Mouse (Mus musculus): ENCODE measurements around the gene Lmcd1. TPM values are rescaled to one million over a fixed set of nuclear protein-coding genes. Genes with fewer than 3 reads are reported as not detected.
"Not testable (repeated sequence)": the region's sequence is repeated elsewhere in the genome, so short reads cannot be mapped to it uniquely, and the experiment has no call there.

Lmcd1 gene
- 1.9 and 2.4 TPM in 2 replicates for polyA plus RNA-seq (2012; rRNA removed)

- WGBS, result 2% methylated on average over 21 of the region's 21 CpGs
- TF ChIP-seq CTCF (IDR thresholded peaks at IDR 0.05; ENCODE audit: borderline replicate concordance, control insufficient read depth, extremely low read depth, insufficient read depth, low read length, poor library complexity) (no peak), POLR2A (IDR thresholded peaks at IDR 0.05; ENCODE audit: control insufficient read depth, extremely low read depth, insufficient read depth, low read length, poor library complexity) (no peak)
- DNase-seq, result peak; percentile 4
These were observed at the start of gene Lmcd1 for GRCm38 (mm10) chr6:112273501-112274205. Gene Lmcd1, plus strand, starts transcription at chr6:112273758.

GRCm38 (mm10) chr6:112223877-112224632 lies 49.5 kb upstream of the Lmcd1 start:
- TF ChIP-seq POLR2A (IDR thresholded peaks at IDR 0.05; ENCODE audit: control insufficient read depth, extremely low read depth, insufficient read depth, low read length, poor library complexity), result no peak
- TF ChIP-seq CTCF (IDR thresholded peaks at IDR 0.05; ENCODE audit: borderline replicate concordance, control insufficient read depth, extremely low read depth, insufficient read depth, low read length, poor library complexity), result no peak
- DNase-seq, result no peak

More at GRCm38 (mm10) chr6:112273501-112274205, at the start of gene Lmcd1:
- Histone ChIP-seq H3K4me1 (replicated peaks; ENCODE audit: control insufficient read depth, insufficient read depth, low read length) (no peaks in the 10 kb centered on the region), H3K4me3 (ENCODE audit: control insufficient read depth, insufficient read depth, low read length) (no peak within 1 kb of the TSS), H3K36me3 (ENCODE audit: control insufficient read depth, insufficient read depth, low read length) (no peaks in the 10 kb centered on the region), H3K27ac (ENCODE audit: control insufficient read depth, insufficient read depth, low read length) (no peak within 1 kb of the TSS), H3K27me3 (ENCODE audit: control insufficient read depth, insufficient read depth, low read length) (no peaks in the 10 kb centered on the region)

GRCm38 (mm10) chr6:112236775-112237174 lies 36.8 kb upstream of the Lmcd1 start:
- Histone ChIP-seq H3K27ac (ENCODE audit: control insufficient read depth, insufficient read depth, low read length) (no peak overlapping the region), H3K4me1 (replicated peaks; ENCODE audit: control insufficient read depth, insufficient read depth, low read length) (no peaks in the 10 kb centered on the region), H3K4me3 (ENCODE audit: control insufficient read depth, insufficient read depth, low read length) (no peak overlapping the region), H3K27me3 (ENCODE audit: control insufficient read depth, insufficient read depth, low read length) (no peaks in the 10 kb centered on the region), H3K36me3 (ENCODE audit: control insufficient read depth, insufficient read depth, low read length) (no peaks in the 10 kb centered on the region)
- WGBS, result 95% methylated on average over 1 of the region's 1 CpGs
- TF ChIP-seq CTCF (IDR thresholded peaks at IDR 0.05; ENCODE audit: borderline replicate concordance, control insufficient read depth, extremely low read depth, insufficient read depth, low read length, poor library complexity) (no peak), POLR2A (IDR thresholded peaks at IDR 0.05; ENCODE audit: control insufficient read depth, extremely low read depth, insufficient read depth, low read length, poor library complexity) (no peak)
- no peak for DNase-seq

More at GRCm38 (mm10) chr6:112223877-112224632, 49.5 kb upstream of the Lmcd1 start:
- WGBS, result 80% methylated on average over 13 of the region's 13 CpGs
- no peak overlapping the region for H3K27ac ChIP-seq (ENCODE audit: control insufficient read depth, insufficient read depth, low read length)
- H3K4me1 ChIP-seq (replicated peaks; ENCODE audit: control insufficient read depth, insufficient read depth, low read length), result no peaks in the 10 kb centered on the region
- H3K4me3 ChIP-seq (ENCODE audit: control insufficient read depth, insufficient read depth, low read length), result no peak overlapping the region
- no peaks in the 10 kb centered on the region for H3K27me3 ChIP-seq (ENCODE audit: control insufficient read depth, insufficient read depth, low read length)
- no peaks in the 10 kb centered on the region for H3K36me3 ChIP-seq (ENCODE audit: control insufficient read depth, insufficient read depth, low read length)

- TF ChIP-seq POLR2A (IDR thresholded peaks at IDR 0.05; ENCODE audit: control insufficient read depth, extremely low read depth, insufficient read depth, low read length, poor library complexity), result no peak
- no peak for TF ChIP-seq CTCF (IDR thresholded peaks at IDR 0.05; ENCODE audit: borderline replicate concordance, control insufficient read depth, extremely low read depth, insufficient read depth, low read length, poor library complexity)
- no peaks in the 10 kb centered on the region for H3K4me1 ChIP-seq (replicated peaks; ENCODE audit: control insufficient read depth, insufficient read depth, low read length)
- DNase-seq, result no peak
- H3K27ac ChIP-seq (ENCODE audit: control insufficient read depth, insufficient read depth, low read length), result no peak overlapping the region
- H3K27me3 ChIP-seq (ENCODE audit: control insufficient read depth, insufficient read depth, low read length), result no peaks in the 10 kb centered on the region
- H3K36me3 ChIP-seq (ENCODE audit: control insufficient read depth, insufficient read depth, low read length), result no peaks in the 10 kb centered on the region
- WGBS, result 75% methylated on average over 2 of the region's 2 CpGs
- no peak overlapping the region for H3K4me3 ChIP-seq (ENCODE audit: control insufficient read depth, insufficient read depth, low read length)
These were observed 31.3 kb upstream of the Lmcd1 start for GRCm38 (mm10) chr6:112242216-112242615.

- H3K27ac ChIP-seq (ENCODE audit: control insufficient read depth, insufficient read depth, low read length), result no peak overlapping the region
- no peak overlapping the region for H3K4me3 ChIP-seq (ENCODE audit: control insufficient read depth, insufficient read depth, low read length)
- no peak for DNase-seq
- 93% methylated on average over 4 of the region's 4 CpGs for WGBS
- H3K27me3 ChIP-seq (ENCODE audit: control insufficient read depth, insufficient read depth, low read length), result no peaks in the 10 kb centered on the region
- no peaks in the 10 kb centered on the region for H3K36me3 ChIP-seq (ENCODE audit: control insufficient read depth, insufficient read depth, low read length)
- H3K4me1 ChIP-seq (replicated peaks; ENCODE audit: control insufficient read depth, insufficient read depth, low read length), result no peaks in the 10 kb centered on the region
- TF ChIP-seq CTCF (IDR thresholded peaks at IDR 0.05; ENCODE audit: borderline replicate concordance, control insufficient read depth, extremely low read depth, insufficient read depth, low read length, poor library complexity) (no peak), POLR2A (IDR thresholded peaks at IDR 0.05; ENCODE audit: control insufficient read depth, extremely low read depth, insufficient read depth, low read length, poor library complexity) (no peak)
These were observed 27.9 kb upstream of the Lmcd1 start for GRCm38 (mm10) chr6:112245639-112246038.

GRCm38 (mm10) chr6:112246636-112247035 lies 26.9 kb upstream of the Lmcd1 start:
- Histone ChIP-seq H3K4me1 (replicated peaks; ENCODE audit: control insufficient read depth, insufficient read depth, low read length) (no peaks in the 10 kb centered on the region), H3K27me3 (ENCODE audit: control insufficient read depth, insufficient read depth, low read length) (no peaks in the 10 kb centered on the region), H3K27ac (ENCODE audit: control insufficient read depth, insufficient read depth, low read length) (no peak overlapping the region), H3K36me3 (ENCODE audit: control insufficient read depth, insufficient read depth, low read length) (no peaks in the 10 kb centered on the region), H3K4me3 (ENCODE audit: control insufficient read depth, insufficient read depth, low read length) (no peak overlapping the region)
- no peak for DNase-seq
- 85% methylated on average over 1 of the region's 1 CpGs for WGBS
- TF ChIP-seq CTCF (IDR thresholded peaks at IDR 0.05; ENCODE audit: borderline replicate concordance, control insufficient read depth, extremely low read depth, insufficient read depth, low read length, poor library complexity) (no peak), POLR2A (IDR thresholded peaks at IDR 0.05; ENCODE audit: control insufficient read depth, extremely low read depth, insufficient read depth, low read length, poor library complexity) (no peak)

GRCm38 (mm10) chr6:112253943-112254342 lies 19.6 kb upstream of the Lmcd1 start:
- not testable (repeated sequence) for H3K27ac ChIP-seq (ENCODE audit: control insufficient read depth, insufficient read depth, low read length); H3K27me3 ChIP-seq (ENCODE audit: control insufficient read depth, insufficient read depth, low read length); H3K4me1 ChIP-seq (replicated peaks; ENCODE audit: control insufficient read depth, insufficient read depth, low read length); H3K4me3 ChIP-seq (ENCODE audit: control insufficient read depth, insufficient read depth, low read length); H3K36me3 ChIP-seq (ENCODE audit: control insufficient read depth, insufficient read depth, low read length); DNase-seq
- WGBS, result 91% methylated on average over 3 of the region's 3 CpGs

Data from thymus, adult 2 months (tissue).